Mouse (Mus musculus): Measurements from ENCODE around the gene Stim2. TPM values are rescaled to one million over a fixed set of nuclear protein-coding genes. Genes with fewer than 3 reads are reported as not detected.

Gene Stim2
- polyA plus RNA-seq, 2 experiments = 2.2 to 4.4 TPM

DNA sequence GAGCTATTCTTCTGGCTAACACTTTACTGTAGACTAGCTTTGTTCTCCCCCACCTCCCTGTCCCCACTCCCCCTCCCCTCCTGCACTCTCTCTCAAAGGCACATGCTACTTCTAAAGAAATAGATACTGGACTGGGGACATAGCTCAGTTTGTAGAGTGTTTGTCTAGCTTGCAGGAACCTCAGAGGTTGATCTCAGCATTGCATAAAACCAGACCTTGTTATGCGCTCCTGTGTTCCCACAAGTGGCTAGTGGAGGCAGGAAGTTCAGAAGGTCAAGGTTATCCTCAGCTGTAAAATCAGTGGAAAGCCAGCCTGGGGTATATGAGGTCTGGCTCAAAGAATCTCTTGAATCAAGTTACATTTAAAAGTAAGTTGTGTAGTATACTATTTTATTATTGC is 36.4 kb downstream of the Stim2 start:
- Histone ChIP-seq H3K27ac (no peak overlapping the region), H3K9me3 (ENCODE audit: control insufficient read depth, low read length) (no peaks in the 10 kb centered on the region), H3K9ac (replicated peaks) (no peak overlapping the region), H3K4me2 (ENCODE audit: low read depth) (no peak overlapping the region), H3K4me1 (replicated peaks; ENCODE audit: control insufficient read depth in 2 of 2, insufficient read depth in 2 of 2, low read length in 1 of 2) (peaks cover 0 to 3% of the 10 kb centered on the region in 2 experiments; a peak in 2 of 4 replicates), H3K36me3 (replicated peaks; ENCODE audit: control insufficient read depth, insufficient read depth, low read depth) (no peaks in the 10 kb centered on the region), H3K4me3 (ENCODE audit: insufficient read depth in 1 of 2, low read depth in 2 of 2, low read length in 2 of 2) (no peak overlapping the region), H3K27me3 (ENCODE audit: control insufficient read depth, insufficient read depth, low read length) (no peaks in the 10 kb centered on the region)
- WGBS (ENCODE audit: insufficient replicate concordance) = 67% methylated on average over 1 of the region's 1 CpGs
- DNase-seq (ENCODE audit: low read depth in 3 of 3, low spot score in 3 of 3) (no peak), ATAC-seq (ENCODE audit: insufficient read depth) (no peak)
- TF ChIP-seq EP300 (IDR thresholded peaks at IDR 0.05; ENCODE audit: low read depth) (no peak), CTCF (IDR thresholded peaks at IDR 0.05; ENCODE audit: low read depth) (no peak)

- 32% methylated on average over 4 of the region's 4 CpGs for WGBS (ENCODE audit: insufficient replicate concordance)
- Histone ChIP-seq H3K4me1 (replicated peaks; ENCODE audit: control insufficient read depth in 2 of 2, insufficient read depth in 2 of 2, low read length in 1 of 2) (peaks cover 0 to 1% of the 10 kb centered on the region in 2 experiments; a peak in 1 of 4 replicates), H3K9me3 (ENCODE audit: control insufficient read depth, low read length) (no peaks in the 10 kb centered on the region), H3K9ac (replicated peaks) (no peak overlapping the region), H3K36me3 (replicated peaks; ENCODE audit: control insufficient read depth, insufficient read depth, low read depth) (no peaks in the 10 kb centered on the region), H3K4me2 (ENCODE audit: low read depth) (no peak overlapping the region), H3K27me3 (ENCODE audit: control insufficient read depth, insufficient read depth, low read length) (no peaks in the 10 kb centered on the region), H3K4me3 (ENCODE audit: insufficient read depth in 1 of 2, low read depth in 2 of 2, low read length in 2 of 2) (no peak overlapping the region), H3K27ac (no peak overlapping the region)
- no peak for DNase-seq (ENCODE audit: low read depth in 3 of 3, low spot score in 3 of 3)
- no peak for ATAC-seq (ENCODE audit: insufficient read depth)
- no peak for TF ChIP-seq EP300 (IDR thresholded peaks at IDR 0.05; ENCODE audit: low read depth)
- no peak for TF ChIP-seq CTCF (IDR thresholded peaks at IDR 0.05; ENCODE audit: low read depth)
These were observed 40.3 kb downstream of the Stim2 start for GRCm38 (mm10) chr5:54038615-54039014.

DNA sequence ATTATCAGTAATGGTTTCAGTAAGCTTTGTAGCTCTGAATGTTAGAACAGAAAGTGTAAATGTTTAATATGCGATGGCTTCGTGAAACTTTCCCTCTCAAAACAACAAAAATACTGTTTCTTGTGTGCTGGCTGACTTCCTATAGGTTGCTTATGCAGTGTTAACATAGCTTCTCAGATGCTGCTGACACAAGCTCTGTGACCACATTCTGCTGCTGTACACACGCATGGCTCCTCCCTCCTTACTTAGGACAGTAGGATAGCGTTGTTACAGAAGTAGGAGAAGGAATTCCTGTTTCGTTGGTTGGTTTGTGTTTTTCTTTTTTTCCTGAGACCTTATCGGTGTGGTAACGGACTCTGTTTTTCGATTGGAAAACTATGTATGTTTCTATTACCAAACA is 42.2 kb downstream of the Stim2 start:
- WGBS (ENCODE audit: insufficient replicate concordance) = 51% methylated on average over 8 of the region's 8 CpGs
- Histone ChIP-seq H3K27me3 (ENCODE audit: control insufficient read depth, insufficient read depth, low read length) (no peaks in the 10 kb centered on the region), H3K9me3 (ENCODE audit: control insufficient read depth, low read length) (no peaks in the 10 kb centered on the region), H3K36me3 (replicated peaks; ENCODE audit: control insufficient read depth, insufficient read depth, low read depth) (no peaks in the 10 kb centered on the region), H3K9ac (replicated peaks) (no peak overlapping the region), H3K27ac (no peak overlapping the region), H3K4me2 (ENCODE audit: low read depth) (no peak overlapping the region), H3K4me3 (ENCODE audit: insufficient read depth in 1 of 2, low read depth in 2 of 2, low read length in 2 of 2) (no peak overlapping the region), H3K4me1 (replicated peaks; ENCODE audit: control insufficient read depth in 2 of 2, insufficient read depth in 2 of 2, low read length in 1 of 2) (peaks cover 0 to 14% of the 10 kb centered on the region in 2 experiments; a peak in 3 of 4 replicates)
- TF ChIP-seq EP300 (IDR thresholded peaks at IDR 0.05; ENCODE audit: low read depth) = no peak
- TF ChIP-seq CTCF (IDR thresholded peaks at IDR 0.05; ENCODE audit: low read depth) = no peak
- ATAC-seq (ENCODE audit: insufficient read depth) = no peak
- no peak for DNase-seq (ENCODE audit: low read depth in 3 of 3, low spot score in 3 of 3)

DNA sequence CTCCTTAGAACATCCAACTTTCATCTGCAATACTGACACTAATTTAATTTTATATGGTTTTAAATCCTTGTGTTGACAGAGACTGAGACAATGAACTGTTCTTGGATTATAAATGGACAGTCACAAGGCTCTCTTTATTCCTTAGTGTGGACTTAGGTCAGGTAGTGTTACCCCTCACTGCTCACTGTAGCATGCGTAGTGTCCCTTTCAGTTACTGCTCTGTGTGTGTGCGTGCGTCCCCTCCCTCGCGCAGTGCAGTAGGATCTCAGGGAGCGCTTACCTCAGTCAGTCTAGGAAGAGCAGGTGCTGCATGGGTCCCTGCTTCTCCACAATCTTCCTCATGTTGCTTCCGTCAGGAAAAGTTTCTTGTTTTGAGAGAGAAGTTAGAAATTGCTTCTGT is 43.7 kb downstream of the Stim2 start:
- Histone ChIP-seq H3K36me3 (replicated peaks; ENCODE audit: control insufficient read depth, insufficient read depth, low read depth) (no peaks in the 10 kb centered on the region), H3K4me2 (ENCODE audit: low read depth) (no peak overlapping the region), H3K4me1 (replicated peaks; ENCODE audit: control insufficient read depth in 2 of 2, insufficient read depth in 2 of 2, low read length in 1 of 2) (peaks cover 2 to 22% of the 10 kb centered on the region in 2 experiments; a peak in 3 of 4 replicates), H3K27ac (no peak overlapping the region), H3K9ac (replicated peaks) (no peak overlapping the region), H3K27me3 (ENCODE audit: control insufficient read depth, insufficient read depth, low read length) (no peaks in the 10 kb centered on the region), H3K9me3 (ENCODE audit: control insufficient read depth, low read length) (no peaks in the 10 kb centered on the region), H3K4me3 (ENCODE audit: insufficient read depth in 1 of 2, low read depth in 2 of 2, low read length in 2 of 2) (no peak overlapping the region)
- no peak for TF ChIP-seq EP300 (IDR thresholded peaks at IDR 0.05; ENCODE audit: low read depth)
- 86% methylated on average over 7 of the region's 7 CpGs for WGBS (ENCODE audit: insufficient replicate concordance)
- ATAC-seq (ENCODE audit: insufficient read depth) (no peak), DNase-seq (ENCODE audit: low read depth in 3 of 3, low spot score in 3 of 3) (no peak)

- no peaks in the 10 kb centered on the region for H3K27me3 ChIP-seq (ENCODE audit: control insufficient read depth, insufficient read depth, low read length)
- ATAC-seq (ENCODE audit: insufficient read depth) (peak; percentile 64), DNase-seq (ENCODE audit: low read depth in 3 of 3, low spot score in 3 of 3) (peak in 2 of 3 experiments; percentile 15 to 20)
- H3K4me3 ChIP-seq (ENCODE audit: insufficient read depth in 1 of 2, low read depth in 2 of 2, low read length in 2 of 2) = no peak overlapping the region
- no peaks in the 10 kb centered on the region for H3K36me3 ChIP-seq (replicated peaks; ENCODE audit: control insufficient read depth, insufficient read depth, low read depth)
- TF ChIP-seq EP300 (IDR thresholded peaks at IDR 0.05; ENCODE audit: low read depth) = no peak
- no peak for TF ChIP-seq CTCF (IDR thresholded peaks at IDR 0.05; ENCODE audit: low read depth)
- no peak overlapping the region for H3K27ac ChIP-seq
- no peaks in the 10 kb centered on the region for H3K9me3 ChIP-seq (ENCODE audit: control insufficient read depth, low read length)
- peaks cover 2 to 30% of the 10 kb centered on the region in 2 experiments; a peak in 3 of 4 replicates for H3K4me1 ChIP-seq (replicated peaks; ENCODE audit: control insufficient read depth in 2 of 2, insufficient read depth in 2 of 2, low read length in 1 of 2)
- no peak overlapping the region for H3K9ac ChIP-seq (replicated peaks)
- WGBS (ENCODE audit: insufficient replicate concordance) = 9% methylated on average over 3 of the region's 3 CpGs
- H3K4me2 ChIP-seq (ENCODE audit: low read depth) = peak overlapping the region; percentile 15
These were observed 47.2 kb downstream of the Stim2 start for GRCm38 (mm10) chr5:54045523-54045922.
